Mouse (Mus musculus) cerebellum, postnatal 25 days (tissue): ENCODE data around the gene Smarcc1.

Experiments used
- DNase-seq, 2 experiments: peaks; one replicate each; pipeline ENCODE4 v3.0.0; 2021; ENCODE audit warnings: mixed read lengths in 2 of 2

Smarcc1 gene

GRCm38 (mm10) chr9:110243221-110243833 lies 125.8 kb downstream of the Smarcc1 start, which contains the start of gene Cspg5:
Cspg5 (plus strand) TSS chr9:110243783.
- no peak for DNase-seq

- DNase-seq = no peak
Observed at GRCm38 (mm10) chr9:110244567-110244888, 127.0 kb downstream of the Smarcc1 start.

DNA sequence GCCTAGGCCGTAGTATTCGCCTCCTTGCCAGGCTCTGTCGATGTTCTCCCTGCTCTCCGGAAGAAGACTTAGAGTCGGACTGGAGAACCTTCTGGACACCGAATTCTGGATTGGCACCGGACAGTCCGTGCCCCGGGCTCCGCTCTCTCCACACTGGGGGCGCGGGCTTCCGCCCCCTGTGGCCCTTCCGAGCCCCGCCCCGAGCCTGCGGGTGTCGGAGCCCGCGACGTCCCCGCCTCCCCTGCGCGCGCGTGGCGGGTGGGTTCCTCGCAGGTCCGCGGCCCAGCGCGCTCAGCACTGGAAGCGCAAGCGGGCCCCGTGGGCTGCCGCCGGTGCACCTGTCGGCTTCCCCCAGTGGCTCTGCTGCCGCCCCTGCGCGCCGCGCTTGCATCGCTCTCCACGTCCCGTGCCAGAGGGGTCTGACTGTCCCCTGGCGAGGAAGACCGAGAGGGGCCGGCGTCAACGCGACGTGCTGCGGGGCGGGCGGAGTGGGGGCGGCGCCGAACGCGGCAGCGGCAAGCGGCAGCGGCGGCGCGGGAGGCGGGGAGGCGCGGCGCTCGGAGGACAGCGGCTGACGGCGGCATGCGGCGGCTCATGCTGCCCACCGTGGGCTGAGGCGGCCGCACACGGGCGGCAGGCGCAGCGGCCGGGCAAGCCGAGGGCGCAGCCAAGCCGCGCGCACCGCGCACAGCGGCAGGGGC lies 127.5 kb downstream of the Smarcc1 start:
- peak; percentile 82 to 85 for DNase-seq

GRCm38 (mm10) chr9:110245590-110246320 lies 128.2 kb downstream of the Smarcc1 start:
- DNase-seq = peak; percentile 73 to 81

GRCm38 (mm10) chr9:110246321-110246640 lies 128.8 kb downstream of the Smarcc1 start:
- no peak for DNase-seq

- no peak for DNase-seq
Observed at GRCm38 (mm10) chr9:110247049-110247448, 129.5 kb downstream of the Smarcc1 start.

- no peak for DNase-seq
Observed at GRCm38 (mm10) chr9:110248861-110249260, 131.4 kb downstream of the Smarcc1 start.

- DNase-seq = peak in 1 of 2 experiments; percentile 22
Observed at GRCm38 (mm10) chr9:110249823-110250543, 132.5 kb downstream of the Smarcc1 start.

GRCm38 (mm10) chr9:110250776-110251175 lies 133.3 kb downstream of the Smarcc1 start:
- peak; percentile 44 to 48 for DNase-seq

GRCm38 (mm10) chr9:110255407-110256019 lies 138.0 kb downstream of the Smarcc1 start:
- DNase-seq = peak; percentile 33 to 34

DNA sequence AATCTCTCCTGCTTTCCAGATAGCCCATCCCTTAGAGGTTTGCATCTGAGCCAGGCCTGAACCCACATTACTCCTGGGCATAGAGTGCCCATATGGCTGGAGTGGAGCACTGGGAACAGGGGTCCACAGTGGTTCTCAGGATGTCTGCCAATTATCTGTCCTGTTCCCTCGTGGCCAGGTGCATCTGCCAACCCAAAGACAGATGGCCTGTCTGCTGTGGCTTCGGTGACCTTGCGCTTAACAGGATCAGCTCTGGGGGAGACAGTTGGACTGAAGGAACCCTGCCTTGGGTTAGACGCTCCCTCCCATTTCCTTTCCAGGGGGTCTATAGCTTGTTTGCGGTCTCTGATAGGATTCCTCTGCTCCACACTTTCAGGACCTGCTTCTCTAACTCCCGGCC lies 141.1 kb downstream of the Smarcc1 start:
- DNase-seq = peak; percentile 68 to 71

- no peak for DNase-seq
Observed at GRCm38 (mm10) chr9:110259118-110259517, 141.6 kb downstream of the Smarcc1 start.

DNA sequence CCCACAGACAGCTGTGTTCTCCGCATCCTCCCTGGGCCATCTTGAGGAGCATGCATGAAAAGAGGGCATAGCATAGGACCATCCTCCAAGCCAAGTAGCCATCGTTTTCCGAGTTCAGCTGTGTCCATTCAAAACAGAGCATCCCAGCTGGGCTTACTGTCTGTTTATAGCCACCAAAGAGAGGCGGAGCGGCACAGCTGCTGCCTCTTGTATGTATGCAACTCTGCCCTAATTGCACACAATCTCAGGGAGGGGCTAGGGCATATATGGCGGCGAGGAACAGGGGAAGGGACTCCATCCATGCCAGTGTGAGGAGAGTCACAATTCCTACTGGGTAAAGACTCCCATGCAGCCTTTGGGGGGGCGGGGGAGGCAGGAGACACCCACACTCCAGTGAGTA lies 145.7 kb downstream of the Smarcc1 start:
- no peak for DNase-seq

- no peak for DNase-seq
Observed at GRCm38 (mm10) chr9:110264991-110265390, 147.5 kb downstream of the Smarcc1 start.

- DNase-seq = no peak
Observed at GRCm38 (mm10) chr9:110268416-110268815, 150.9 kb downstream of the Smarcc1 start.

DNA sequence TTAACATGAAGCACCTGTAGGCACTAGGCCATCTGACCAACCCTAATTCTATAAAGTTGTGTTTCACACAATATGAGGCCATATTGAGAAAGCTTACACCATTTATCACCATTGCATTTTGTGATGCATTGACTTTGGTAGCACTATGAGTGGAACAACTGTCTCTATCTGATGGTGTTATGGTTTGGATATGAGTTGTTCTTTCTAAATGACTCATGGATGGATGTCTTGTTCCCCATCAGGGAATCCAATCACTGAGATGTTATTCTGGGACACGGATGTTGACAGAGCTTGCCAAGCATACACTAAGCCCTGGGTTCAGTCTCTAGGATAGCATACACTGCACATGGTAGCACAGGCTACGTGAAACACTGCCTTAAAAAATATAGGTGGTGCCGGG lies 154.8 kb downstream of the Smarcc1 start:
- DNase-seq = no peak

GRCm38 (mm10) chr9:110273507-110273906 lies 156.0 kb downstream of the Smarcc1 start:
- no peak for DNase-seq

DNA sequence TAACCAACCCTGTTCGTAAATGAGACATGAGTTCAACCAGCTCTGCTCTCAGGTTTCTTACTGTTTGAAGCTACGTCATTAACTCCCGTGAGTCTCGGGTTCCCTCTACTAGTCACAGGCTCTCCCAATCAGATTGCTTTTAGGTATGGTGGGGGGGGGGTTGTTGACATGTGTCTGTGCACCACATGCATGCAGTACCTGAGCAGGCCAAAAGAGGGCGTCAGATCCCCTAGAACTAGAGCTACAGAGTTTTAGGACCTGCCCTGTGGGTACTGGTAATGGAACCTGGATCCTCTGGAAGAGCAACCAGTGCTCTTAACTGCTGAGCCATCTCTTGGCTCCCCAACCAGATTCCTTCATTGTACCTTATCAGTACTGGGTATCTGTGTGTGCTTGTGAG lies 158.4 kb downstream of the Smarcc1 start:
- DNase-seq = peak in 1 of 2 experiments; percentile 31

- peak; percentile 34 to 59 for DNase-seq
Observed at GRCm38 (mm10) chr9:110277431-110277881, 159.9 kb downstream of the Smarcc1 start.

DNA sequence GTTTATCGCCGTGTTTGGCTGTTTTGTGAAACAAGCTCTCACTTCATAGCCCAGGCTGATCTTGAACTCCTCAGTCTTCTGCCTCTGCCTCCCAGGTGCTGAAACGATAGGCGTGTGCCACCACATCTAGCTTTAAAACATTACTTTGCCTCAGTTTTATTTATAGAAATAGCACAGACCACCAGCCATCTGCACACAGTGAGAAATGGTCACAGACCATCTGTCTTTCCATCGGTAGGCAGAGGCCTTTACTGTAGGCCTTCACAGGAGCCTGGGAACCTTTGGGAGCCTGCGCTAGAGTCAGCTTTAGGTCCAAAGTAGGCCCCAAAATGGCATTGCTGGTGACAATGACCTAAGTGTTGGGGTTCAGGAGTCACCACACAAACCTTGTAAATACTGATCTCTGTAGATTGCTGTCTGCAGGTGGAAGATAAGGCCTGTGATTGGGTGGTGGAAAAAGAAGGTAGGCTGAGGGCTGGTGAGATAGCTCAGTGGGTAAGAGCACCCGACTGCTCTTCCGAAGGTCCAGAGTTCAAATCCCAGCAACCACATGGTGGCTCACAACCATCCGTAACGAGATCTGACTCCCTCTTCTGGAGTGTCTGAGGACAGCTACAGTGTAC lies 166.7 kb downstream of the Smarcc1 start:
- peak; percentile 40 to 49 for DNase-seq

- peak; percentile 61 to 68 for DNase-seq
Observed at GRCm38 (mm10) chr9:110287321-110287924, 169.9 kb downstream of the Smarcc1 start.
